8 mouse cellular contexts compared by ENCODE assay signal in the genomic region with DNA sequence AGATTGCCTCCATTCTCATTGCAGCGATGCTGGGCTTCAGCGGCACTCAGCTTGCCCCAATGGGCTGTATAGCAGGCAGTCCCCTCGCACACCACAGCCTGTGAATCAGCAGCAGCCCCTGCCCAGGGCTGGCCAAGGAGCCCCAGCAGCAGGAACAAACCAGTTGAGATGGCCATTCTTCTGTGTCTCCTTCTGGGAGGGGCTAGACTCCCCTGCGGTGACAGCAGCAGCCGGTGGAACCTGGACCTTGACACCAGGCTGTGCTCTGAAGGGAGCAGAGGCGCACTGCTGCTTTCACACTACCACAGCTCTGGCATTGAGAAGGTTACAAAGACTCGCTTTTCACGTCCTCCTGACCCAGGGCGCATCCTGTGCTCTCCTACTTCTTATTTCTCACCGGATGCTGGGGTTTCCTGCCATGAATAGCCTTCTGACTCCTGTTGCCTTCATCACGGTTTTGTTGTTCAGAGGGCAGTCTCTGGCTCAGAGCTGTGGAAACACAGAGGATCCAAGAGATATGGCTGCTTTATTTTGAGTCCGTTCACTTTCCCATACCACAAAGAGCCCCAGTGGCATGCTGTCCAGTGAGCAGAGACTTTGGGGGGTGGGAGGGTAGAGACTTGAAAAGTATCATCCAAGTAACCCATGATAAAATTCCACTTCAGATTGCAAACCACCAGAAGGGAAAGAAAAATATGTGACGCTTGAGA. TPM values are rescaled to one million over a fixed set of nuclear protein-coding genes. Genes with fewer than 3 reads are reported as not detected.
DNase-seq lines count a peak whose midpoint lies in the region; ATAC-seq and TF ChIP-seq lines count a peak whose summit lies in the region.

A gene (minus strand): TSS at position 315 of the 710 bp plus-strand sequence.

- TF ChIP-seq CTCF in stomach, postnatal 0 days (IDR thresholded peaks at IDR 0.05; ENCODE audit: low read depth): no peak

- intact Hi-C loops in heart, postnatal 14 days (cut with DNase I): loop anchor here (5.0 kb wide), 2 partner anchors 34 to 79 kb away; no protein-coding TSS in a partner anchor

- H3K4me3 ChIP-seq in embryonic facial prominence, embryonic 12.5 days: no peak within 1 kb of the TSS
- peak within 1 kb of the TSS; percentile 18 for H3K4me3 ChIP-seq in limb, embryonic 10.5 days
- peak within 1 kb of the TSS; percentile 17; the same call in 1 of the 2 replicates for H3K4me3 ChIP-seq in stomach, postnatal 0 days (ENCODE audit: low read depth, low read length)

- H3K4me1 ChIP-seq in embryonic facial prominence, embryonic 12.5 days: 0 out of 2 replicates have a peak, but pooled peaks cover 2% of the 10 kb centered on the region
- no peaks in the 10 kb centered on the region for H3K4me1 ChIP-seq in limb, embryonic 10.5 days
- no peaks in the 10 kb centered on the region for H3K4me1 ChIP-seq in stomach, postnatal 0 days (replicated peaks; ENCODE audit: control insufficient read depth, insufficient read depth)

- 57% methylated on average over 13 of the region's 13 CpGs for WGBS in embryonic facial prominence, embryonic 12.5 days
- 57% methylated on average over 13 of the region's 13 CpGs for WGBS in limb, embryonic 10.5 days
- 54% methylated on average over 13 of the region's 13 CpGs for WGBS in stomach, postnatal 0 days

- no peak within 1 kb of the TSS for H3K9ac ChIP-seq in embryonic facial prominence, embryonic 12.5 days
- no peak within 1 kb of the TSS; the same call in 1 of the 2 replicates for H3K9ac ChIP-seq in stomach, postnatal 0 days (ENCODE audit: low read length)

- ATAC-seq in embryonic facial prominence, embryonic 12.5 days (ENCODE audit: insufficient number of reproducible peaks, insufficient read depth, low FRiP score, low TSS enrichment): no peak
- ATAC-seq in megakaryocyte-erythroid progenitor cell, adult 5-6 weeks (replicated peaks; ENCODE audit: low FRiP score, low TSS enrichment, poor library complexity, severe bottlenecking): peak; percentile 62
- peak; percentile 38; the same call in 1 of the 2 replicates for ATAC-seq in stomach, postnatal 0 days (ENCODE audit: low FRiP score, low TSS enrichment)

- no peaks in the 10 kb centered on the region for H3K9me3 ChIP-seq in embryonic facial prominence, embryonic 12.5 days
- no peaks in the 10 kb centered on the region for H3K9me3 ChIP-seq in limb, embryonic 10.5 days (replicated peaks)
- H3K9me3 ChIP-seq in stomach, postnatal 0 days (ENCODE audit: control insufficient read depth, low read length): no peaks in the 10 kb centered on the region

- no peak for TF ChIP-seq EP300 in stomach, postnatal 0 days (optimal IDR thresholded peaks at IDR 0.05)

- H3K36me3 ChIP-seq in embryonic facial prominence, embryonic 12.5 days: no peaks in the 10 kb centered on the region
- H3K36me3 ChIP-seq in limb, embryonic 10.5 days: no peaks in the 10 kb centered on the region
- no peaks in the 10 kb centered on the region for H3K36me3 ChIP-seq in stomach, postnatal 0 days (ENCODE audit: control insufficient read depth, insufficient read depth, low read length)

- H3K27me3 ChIP-seq in embryonic facial prominence, embryonic 12.5 days: no peaks in the 10 kb centered on the region
- H3K27me3 ChIP-seq in limb, embryonic 10.5 days (ENCODE audit: low read depth, poor library complexity, severe bottlenecking): 0 out of 2 replicates have a peak, but pooled peaks cover 4% of the 10 kb centered on the region
- no peaks in the 10 kb centered on the region for H3K27me3 ChIP-seq in stomach, postnatal 0 days (ENCODE audit: control insufficient read depth, insufficient read depth, low read length)

- no peak within 1 kb of the TSS for H3K4me2 ChIP-seq in embryonic facial prominence, embryonic 12.5 days (replicated peaks)
- H3K4me2 ChIP-seq in stomach, postnatal 0 days (replicated peaks; ENCODE audit: low read depth): peak within 1 kb of the TSS; percentile 14; the same call in 1 of the 2 replicates

- DNase-seq in cerebellum, postnatal 10 days: peak; percentile 4 to 5
- DNase-seq in cerebellum, adult 9-11 months: no peak
- DNase-seq in heart, postnatal 14 days: peak; percentile 51 to 63
- no peak for DNase-seq in limb, embryonic 10.5 days (ENCODE audit: low spot score)
- no peak for DNase-seq in stomach, postnatal 0 days (ENCODE audit: low spot score)
- no peak for DNase-seq in right cerebral cortex, postnatal 14 days

- 0 out of 2 replicates have a peak within 1 kb of the TSS, but pooled peaks have one; percentile 24 for H3K27ac ChIP-seq in embryonic facial prominence, embryonic 12.5 days
- peak within 1 kb of the TSS; percentile 68 for H3K27ac ChIP-seq in limb, embryonic 10.5 days
- peak within 1 kb of the TSS; percentile 56; the same call in 1 of the 2 replicates for H3K27ac ChIP-seq in stomach, postnatal 0 days (replicated peaks)

RNA-seq across cellular contexts. Expression of the gene that starts here (rescaled TPM):
- 6.8 and 7.8 TPM in 2 replicates for polyA plus RNA-seq in embryonic facial prominence, embryonic 12.5 days (2016; fragmentation: Nextera tagmentation; extraction: Ambion mirVana)
- total RNA-seq in heart, postnatal 14 days (2021): 100 to 1,000 TPM; 123 to 126 TPM
- polyA plus RNA-seq in limb, embryonic 10.5 days (2016; fragmentation: Nextera tagmentation; extraction: Ambion mirVana): 5.0 and 5.5 TPM in 2 replicates
- 4.0 and 7.3 TPM in 2 replicates for total RNA-seq in megakaryocyte-erythroid progenitor cell, adult 5-6 weeks (2014; fragmentation: Nextera tagmentation)
- total RNA-seq in megakaryocyte-erythroid progenitor cell, adult 5-6 weeks (2017): 3.9 and 13.0 TPM in 2 replicates
- 3.9 and 4.3 TPM in 2 replicates for polyA plus RNA-seq in stomach, postnatal 0 days (2015; fragmentation: Nextera tagmentation; extraction: Ambion mirVana)

Comparison
In these comparisons a context has a peak if more than half of its experiments do, and no peak if none do; other contexts are left out.
1. RNA of the gene that starts here (total RNA-seq): 123 to 126 TPM in heart, postnatal 14 days; 3.9 to 13.0 TPM in megakaryocyte-erythroid progenitor cell, adult 5-6 weeks; every median in the first group is over 4 times any median in the second.
2. DNase-seq: peak in cerebellum, postnatal 10 days (2 of 2) and heart, postnatal 14 days (2 of 2); none in cerebellum, adult 9-11 months (single experiment), limb, embryonic 10.5 days (single experiment), stomach, postnatal 0 days (single experiment) and right cerebral cortex, postnatal 14 days (single experiment).
3. Peak in every context shown above with its lines, with median percentiles within 50 percentile points of each other: H3K27ac ChIP-seq.